ENCODE assay signal across 8 mouse cellular contexts in the genomic region with DNA sequence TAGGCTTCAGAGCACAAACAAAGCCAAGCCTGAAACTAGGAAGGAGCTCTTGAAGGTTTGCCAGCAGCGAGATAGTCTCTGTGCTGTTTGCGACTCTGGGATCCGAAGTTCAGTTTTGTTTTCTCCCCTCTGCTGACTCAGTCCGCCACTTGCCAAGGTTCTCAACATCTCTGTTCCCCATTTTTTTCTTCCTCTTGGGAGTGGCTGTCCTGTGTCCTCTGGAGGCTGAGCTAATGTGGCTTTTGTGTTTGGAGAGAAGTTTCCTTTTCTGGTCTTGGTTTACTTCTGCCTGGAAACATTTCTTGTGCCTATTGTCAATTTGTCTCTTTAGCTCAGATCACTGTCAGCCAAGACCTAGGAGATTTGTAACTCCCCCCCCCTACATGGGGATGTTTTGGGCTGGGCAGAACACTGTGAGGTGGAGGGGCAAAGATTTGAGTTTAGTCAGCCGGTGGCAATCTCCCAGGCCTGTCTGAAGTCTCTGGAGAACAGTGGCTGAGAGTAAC.
A peak's percentile ranks its signal among the peaks of the same experiment; 100 is the strongest.
DNase-seq lines count a peak whose midpoint lies in the region; ATAC-seq and TF ChIP-seq lines count a peak whose summit lies in the region.

No protein-coding gene starts in this region.

- no peaks in the 10 kb centered on the region for H3K9me3 ChIP-seq in intestine, postnatal 0 days (ENCODE audit: control insufficient read depth)
- no peaks in the 10 kb centered on the region for H3K9me3 ChIP-seq in lung, postnatal 0 days (ENCODE audit: low read length)

- peak; percentile 10 to 24 for DNase-seq in cerebellum, postnatal 10 days
- DNase-seq in cerebellum, adult 11-12 months, result no peak
- peak; percentile 67 for DNase-seq in 3134 (ENCODE audit: extremely low read depth, insufficient read length, low spot score)
- peak; percentile 41 for DNase-seq in gastrocnemius, postnatal 10 days
- DNase-seq in lung, postnatal 0 days (ENCODE audit: low spot score), result peak; percentile 94
- DNase-seq in embryo, embryonic 11 days, result no peak
- no peak for DNase-seq in thymus, postnatal 4 days

- peak overlapping the region; percentile 84 for H3K27ac ChIP-seq in intestine, postnatal 0 days (ENCODE audit: low read depth, low read length)
- H3K27ac ChIP-seq in lung, postnatal 0 days (ENCODE audit: low read length), result peak overlapping the region; percentile 92

- TF ChIP-seq EP300 in lung, postnatal 0 days (IDR thresholded peaks at IDR 0.05), result peak; percentile 96

- peak overlapping the region; percentile 35; the same call in 1 of the 2 replicates for H3K4me2 ChIP-seq in intestine, postnatal 0 days (replicated peaks; ENCODE audit: low read depth)
- H3K4me2 ChIP-seq in lung, postnatal 0 days (replicated peaks; ENCODE audit: low read depth, low read length), result peak overlapping the region; percentile 11

- H3K4me1 ChIP-seq in intestine, postnatal 0 days (replicated peaks; ENCODE audit: control insufficient read depth, insufficient read depth, low read length), result peaks cover 19% of the 10 kb centered on the region
- H3K4me1 ChIP-seq in lung, postnatal 0 days (ENCODE audit: insufficient read depth, low read depth, low read length), result peaks cover 39% of the 10 kb centered on the region

- no peak overlapping the region for H3K4me3 ChIP-seq in intestine, postnatal 0 days (ENCODE audit: low read depth, low read length)
- no peak overlapping the region for H3K4me3 ChIP-seq in lung, postnatal 0 days (ENCODE audit: low read depth, low read length)

- H3K9ac ChIP-seq in intestine, postnatal 0 days (ENCODE audit: low read depth, low read length), result peak overlapping the region; percentile 42
- no peak overlapping the region for H3K9ac ChIP-seq in lung, postnatal 0 days (replicated peaks; ENCODE audit: low read depth)

- H3K36me3 ChIP-seq in intestine, postnatal 0 days (ENCODE audit: control insufficient read depth, insufficient read depth), result peaks cover 28% of the 10 kb centered on the region; the same call in 1 of the 2 replicates
- H3K36me3 ChIP-seq in lung, postnatal 0 days (ENCODE audit: insufficient read depth, low read length), result peaks cover 14% of the 10 kb centered on the region; the same call in 1 of the 2 replicates

- TF ChIP-seq CTCF in intestine, postnatal 0 days (IDR thresholded peaks at IDR 0.05; ENCODE audit: low read depth), result no peak
- TF ChIP-seq CTCF in lung, postnatal 0 days (IDR thresholded peaks at IDR 0.05), result no peak

- no peaks in the 10 kb centered on the region for H3K27me3 ChIP-seq in intestine, postnatal 0 days (replicated peaks; ENCODE audit: control insufficient read depth, insufficient read depth, low read length)
- H3K27me3 ChIP-seq in lung, postnatal 0 days (replicated peaks; ENCODE audit: insufficient read depth, low read length), result no peaks in the 10 kb centered on the region

- ATAC-seq in intestine, postnatal 0 days, result peak; percentile 61
- peak; percentile 79 for ATAC-seq in lung, postnatal 0 days

- WGBS in intestine, postnatal 0 days, result 1% methylated on average over 5 of the region's 5 CpGs
- WGBS in lung, postnatal 0 days, result 1% methylated on average over 5 of the region's 5 CpGs

Comparison
In these comparisons a context has a peak if more than half of its experiments do, and no peak if none do; other contexts are left out.
1. DNase-seq: peak in cerebellum, postnatal 10 days (2 of 2), 3134 (single experiment), gastrocnemius, postnatal 10 days (single experiment) and lung, postnatal 0 days (single experiment); none in cerebellum, adult 11-12 months (single experiment), embryo, embryonic 11 days (single experiment) and thymus, postnatal 4 days (single experiment).